Mouse (Mus musculus): ENCODE measurements around the gene Rcbtb2.

The Rcbtb2 gene

GRCm38 (mm10) chr14:73210196-73210595, 87.4 kb downstream of the Rcbtb2 start:
- Histone ChIP-seq H3K9me3 (ENCODE audit: low read length) (no peaks in the 10 kb centered on the region), H3K36me3 (ENCODE audit: insufficient read depth, low read length) (no peaks in the 10 kb centered on the region), H3K4me3 (replicated peaks; ENCODE audit: low read length) (no peak overlapping the region), H3K4me1 (replicated peaks; ENCODE audit: low read depth, low read length) (no peaks in the 10 kb centered on the region), H3K27me3 (ENCODE audit: insufficient read depth, low read length) (no peaks in the 10 kb centered on the region)
- TF ChIP-seq CTCF (conservative IDR thresholded peaks at IDR 0.05; ENCODE audit: low read length) (no peak), NANOG (IDR thresholded peaks at IDR 0.05; ENCODE audit: borderline replicate concordance, low read length) (no peak), POU5F1 (IDR thresholded peaks at IDR 0.05; ENCODE audit: borderline replicate concordance, low read length) (no peak)

GRCm38 (mm10) chr14:73211477-73211876, 88.6 kb downstream of the Rcbtb2 start:
- no peaks in the 10 kb centered on the region for H3K9me3 ChIP-seq (ENCODE audit: low read length)
- no peak for TF ChIP-seq NANOG (IDR thresholded peaks at IDR 0.05; ENCODE audit: borderline replicate concordance, low read length)
- no peak for TF ChIP-seq POU5F1 (IDR thresholded peaks at IDR 0.05; ENCODE audit: borderline replicate concordance, low read length)
- no peak for TF ChIP-seq CTCF (conservative IDR thresholded peaks at IDR 0.05; ENCODE audit: low read length)
- H3K4me1 ChIP-seq (replicated peaks; ENCODE audit: low read depth, low read length) = no peaks in the 10 kb centered on the region
- H3K4me3 ChIP-seq (replicated peaks; ENCODE audit: low read length) = no peak overlapping the region
- H3K36me3 ChIP-seq (ENCODE audit: insufficient read depth, low read length) = peaks cover 2% of the 10 kb centered on the region; the same call in 1 of the 2 replicates
- H3K27me3 ChIP-seq (ENCODE audit: insufficient read depth, low read length) = no peaks in the 10 kb centered on the region

DNA sequence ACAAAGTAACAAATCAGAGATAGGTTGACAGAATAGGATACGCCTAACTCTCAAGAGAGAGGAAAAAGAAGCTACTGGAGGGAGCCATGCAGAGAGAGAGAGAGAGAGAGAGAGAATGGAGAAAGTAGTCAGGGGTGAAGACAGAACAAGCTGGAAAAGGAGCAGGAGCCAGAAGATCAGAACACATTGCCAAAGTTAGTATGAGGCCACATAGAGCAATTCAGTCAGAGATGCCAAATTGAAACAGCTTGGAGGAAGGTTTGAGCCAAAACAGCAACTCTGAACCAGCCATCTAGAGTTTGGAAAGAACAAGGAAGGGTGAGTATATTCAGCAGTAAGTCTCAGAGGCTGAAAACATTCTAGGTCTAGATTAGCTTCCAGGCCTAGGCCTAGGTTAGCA, 94.2 kb downstream of the Rcbtb2 start:
- Histone ChIP-seq H3K9me3 (ENCODE audit: low read length) (no peaks in the 10 kb centered on the region), H3K4me3 (replicated peaks; ENCODE audit: low read length) (no peak overlapping the region), H3K36me3 (ENCODE audit: insufficient read depth, low read length) (peaks cover 3% of the 10 kb centered on the region; the same call in 1 of the 2 replicates), H3K27me3 (ENCODE audit: insufficient read depth, low read length) (no peaks in the 10 kb centered on the region), H3K4me1 (replicated peaks; ENCODE audit: low read depth, low read length) (peaks cover 3% of the 10 kb centered on the region; the same call in 1 of the 2 replicates)
- TF ChIP-seq POU5F1 (IDR thresholded peaks at IDR 0.05; ENCODE audit: borderline replicate concordance, low read length) = no peak
- no peak for TF ChIP-seq NANOG (IDR thresholded peaks at IDR 0.05; ENCODE audit: borderline replicate concordance, low read length)
- TF ChIP-seq CTCF (conservative IDR thresholded peaks at IDR 0.05; ENCODE audit: low read length) = no peak

DNA sequence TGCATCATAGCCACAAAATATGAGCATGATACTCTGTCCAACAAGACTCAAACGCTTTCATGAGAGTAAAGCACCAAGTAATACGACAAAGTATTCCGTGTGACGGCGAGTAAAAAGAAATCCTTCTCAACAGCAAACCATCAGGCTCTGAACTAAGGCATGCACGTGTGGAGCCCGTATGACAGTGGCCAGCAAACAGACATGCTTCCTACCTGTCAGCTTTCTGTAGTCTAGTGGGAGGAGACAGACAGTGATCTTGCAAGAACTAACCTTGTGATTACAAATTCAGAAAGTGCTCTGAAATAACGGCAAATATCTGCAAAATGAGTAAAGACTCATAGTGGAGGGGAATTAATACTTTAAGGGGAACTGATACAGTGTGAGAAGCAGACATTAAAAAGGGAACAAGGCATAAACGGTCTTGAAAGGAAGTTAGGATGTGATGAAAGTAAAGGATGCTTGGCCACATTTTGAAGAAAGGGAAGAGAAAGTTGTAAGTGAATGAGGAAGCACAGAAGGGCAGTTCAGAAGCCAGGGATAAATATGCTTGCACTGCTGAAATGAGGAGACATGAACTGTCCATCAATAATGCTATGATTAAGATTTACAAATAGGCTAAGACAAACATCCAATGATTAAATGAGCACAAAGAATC, 99.6 kb downstream of the Rcbtb2 start:
- Histone ChIP-seq H3K27me3 (ENCODE audit: insufficient read depth, low read length) (no peaks in the 10 kb centered on the region), H3K4me3 (replicated peaks; ENCODE audit: low read length) (no peak overlapping the region), H3K36me3 (ENCODE audit: insufficient read depth, low read length) (no peaks in the 10 kb centered on the region), H3K9me3 (ENCODE audit: low read length) (no peaks in the 10 kb centered on the region), H3K4me1 (replicated peaks; ENCODE audit: low read depth, low read length) (peaks cover 3% of the 10 kb centered on the region; the same call in 1 of the 2 replicates)
- TF ChIP-seq POU5F1 (IDR thresholded peaks at IDR 0.05; ENCODE audit: borderline replicate concordance, low read length) (no peak), CTCF (conservative IDR thresholded peaks at IDR 0.05; ENCODE audit: low read length) (no peak), NANOG (IDR thresholded peaks at IDR 0.05; ENCODE audit: borderline replicate concordance, low read length) (no peak)

GRCm38 (mm10) chr14:73226346-73226745, 103.5 kb downstream of the Rcbtb2 start:
- no peaks in the 10 kb centered on the region for H3K36me3 ChIP-seq (ENCODE audit: insufficient read depth, low read length)
- peaks cover 11% of the 10 kb centered on the region for H3K4me1 ChIP-seq (replicated peaks; ENCODE audit: low read depth, low read length)
- no peak overlapping the region for H3K4me3 ChIP-seq (replicated peaks; ENCODE audit: low read length)
- no peaks in the 10 kb centered on the region for H3K9me3 ChIP-seq (ENCODE audit: low read length)
- TF ChIP-seq NANOG (IDR thresholded peaks at IDR 0.05; ENCODE audit: borderline replicate concordance, low read length) = no peak
- TF ChIP-seq POU5F1 (IDR thresholded peaks at IDR 0.05; ENCODE audit: borderline replicate concordance, low read length) = no peak
- no peak for TF ChIP-seq CTCF (conservative IDR thresholded peaks at IDR 0.05; ENCODE audit: low read length)
- no peaks in the 10 kb centered on the region for H3K27me3 ChIP-seq (ENCODE audit: insufficient read depth, low read length)

GRCm38 (mm10) chr14:73226849-73227248, 104.0 kb downstream of the Rcbtb2 start:
- no peak overlapping the region for H3K4me3 ChIP-seq (replicated peaks; ENCODE audit: low read length)
- H3K27me3 ChIP-seq (ENCODE audit: insufficient read depth, low read length) = no peaks in the 10 kb centered on the region
- no peaks in the 10 kb centered on the region for H3K36me3 ChIP-seq (ENCODE audit: insufficient read depth, low read length)
- TF ChIP-seq CTCF (conservative IDR thresholded peaks at IDR 0.05; ENCODE audit: low read length) (no peak), POU5F1 (IDR thresholded peaks at IDR 0.05; ENCODE audit: borderline replicate concordance, low read length) (no peak), NANOG (IDR thresholded peaks at IDR 0.05; ENCODE audit: borderline replicate concordance, low read length) (no peak)
- H3K4me1 ChIP-seq (replicated peaks; ENCODE audit: low read depth, low read length) = peaks cover 16% of the 10 kb centered on the region
- no peaks in the 10 kb centered on the region for H3K9me3 ChIP-seq (ENCODE audit: low read length)

DNA sequence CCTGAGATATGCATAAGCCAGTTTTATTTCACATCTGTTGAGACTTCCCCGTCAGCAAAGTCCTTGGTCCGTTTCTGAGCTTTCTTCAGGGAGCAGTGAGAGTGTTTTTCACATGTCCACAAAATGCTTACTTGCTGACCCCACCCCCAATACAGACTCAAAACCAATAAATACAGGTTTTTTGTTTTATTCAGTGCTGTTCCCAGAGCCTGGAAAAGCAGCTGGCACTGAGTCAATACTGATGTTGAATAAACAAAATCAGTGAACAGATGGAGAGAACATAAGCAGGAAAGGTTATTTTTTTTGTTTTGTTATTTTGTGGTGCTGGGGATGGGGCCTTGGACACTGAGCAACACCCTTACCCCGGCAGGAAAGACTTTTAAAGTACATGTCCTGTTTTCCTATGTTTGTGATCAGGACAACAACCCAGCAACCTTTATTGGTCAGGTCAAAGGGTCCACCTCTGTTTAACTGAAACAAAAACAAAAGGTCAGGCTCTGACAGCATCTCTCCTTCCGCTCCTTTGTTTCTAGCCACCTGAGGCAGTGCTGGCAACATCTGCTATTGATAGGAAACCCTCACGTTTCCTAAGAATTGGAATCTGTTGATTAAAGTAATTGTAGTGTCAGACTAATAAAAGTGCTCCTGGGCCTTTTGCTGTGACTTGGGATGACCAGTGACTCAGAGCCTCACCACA, 108.6 kb downstream of the Rcbtb2 start:
- peak; percentile 30; the same call in 1 of the 2 replicates for TF ChIP-seq NANOG (IDR thresholded peaks at IDR 0.05; ENCODE audit: borderline replicate concordance, low read length)
- no peak for TF ChIP-seq CTCF (conservative IDR thresholded peaks at IDR 0.05; ENCODE audit: low read length)
- no peak overlapping the region for H3K4me3 ChIP-seq (replicated peaks; ENCODE audit: low read length)
- peaks cover 53% of the 10 kb centered on the region for H3K4me1 ChIP-seq (replicated peaks; ENCODE audit: low read depth, low read length)

GRCm38 (mm10) chr14:73234468-73235031, 111.7 kb downstream of the Rcbtb2 start:
- Histone ChIP-seq H3K4me3 (replicated peaks; ENCODE audit: low read length) (peak overlapping the region; percentile 5; the same call in 1 of the 2 replicates), H3K36me3 (ENCODE audit: insufficient read depth, low read length) (no peaks in the 10 kb centered on the region), H3K27me3 (ENCODE audit: insufficient read depth, low read length) (no peaks in the 10 kb centered on the region), H3K9me3 (ENCODE audit: low read length) (no peaks in the 10 kb centered on the region), H3K4me1 (replicated peaks; ENCODE audit: low read depth, low read length) (peaks cover 66% of the 10 kb centered on the region)
- TF ChIP-seq NANOG (IDR thresholded peaks at IDR 0.05; ENCODE audit: borderline replicate concordance, low read length) (no peak), POU5F1 (IDR thresholded peaks at IDR 0.05; ENCODE audit: borderline replicate concordance, low read length) (no peak), CTCF (conservative IDR thresholded peaks at IDR 0.05; ENCODE audit: low read length) (no peak)

More for the DNA sequence above, 108.6 kb downstream of the Rcbtb2 start:
- Histone ChIP-seq H3K36me3 (ENCODE audit: insufficient read depth, low read length) (no peaks in the 10 kb centered on the region), H3K9me3 (ENCODE audit: low read length) (no peaks in the 10 kb centered on the region), H3K27me3 (ENCODE audit: insufficient read depth, low read length) (no peaks in the 10 kb centered on the region)

Measured in E14TG2a.4 (cell line).